Mouse (Mus musculus): ENCODE measurements around the gene Cox8a. TPM values are rescaled to one million over a fixed set of nuclear protein-coding genes. Genes with fewer than 3 reads are reported as not detected.

Cox8a gene
- polyA plus RNA-seq, 1 experiment from 2014 or later: 884 TPM

DNA sequence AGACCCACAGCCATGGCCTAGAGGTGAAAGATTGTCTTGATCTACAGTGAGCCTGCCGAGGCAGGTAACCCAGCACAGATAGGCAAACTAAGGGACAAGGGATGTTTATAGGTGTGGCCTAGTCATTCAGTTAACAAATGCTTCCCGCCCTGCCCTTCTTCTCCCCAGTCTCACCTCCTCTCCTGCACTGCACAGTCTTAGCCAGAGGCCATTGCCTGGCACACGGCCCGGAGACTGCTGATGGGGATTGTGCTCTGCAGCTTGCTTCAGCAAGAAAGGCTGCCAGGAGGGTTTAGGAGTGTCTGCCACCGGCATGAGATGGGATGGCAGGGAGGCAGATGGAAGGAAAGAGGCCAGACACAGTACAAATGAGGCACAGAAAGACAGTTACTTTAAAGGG, 40.5 kb upstream of the Cox8a start:
- H3K4me2 ChIP-seq (ENCODE audit: low read length): no peak overlapping the region
- no peak overlapping the region for H3K4me3 ChIP-seq (ENCODE audit: low read depth, low read length)
- no peaks in the 10 kb centered on the region for H3K9me3 ChIP-seq (replicated peaks; ENCODE audit: control insufficient read depth, low read length, poor library complexity, severe bottlenecking)
- no peaks in the 10 kb centered on the region for H3K4me1 ChIP-seq (ENCODE audit: control insufficient read depth, insufficient read depth, low read length)
- 87% methylated on average over 5 of the region's 5 CpGs for WGBS
- no peak overlapping the region for H3K9ac ChIP-seq (ENCODE audit: low read depth, low read length)
- H3K27me3 ChIP-seq (ENCODE audit: control insufficient read depth, insufficient read depth, low read depth, low read length): no peaks in the 10 kb centered on the region
- no peak for ATAC-seq
- no peak overlapping the region for H3K27ac ChIP-seq (ENCODE audit: low read length)
- H3K36me3 ChIP-seq (ENCODE audit: control insufficient read depth, insufficient read depth, low read length): no peaks in the 10 kb centered on the region

- ATAC-seq: no peak
- WGBS: 83% methylated on average over 3 of the region's 3 CpGs
- H3K27me3 ChIP-seq (ENCODE audit: control insufficient read depth, insufficient read depth, low read depth, low read length): no peaks in the 10 kb centered on the region
- peaks cover 2% of the 10 kb centered on the region; the same call in 1 of the 2 replicates for H3K4me1 ChIP-seq (ENCODE audit: control insufficient read depth, insufficient read depth, low read length)
- no peaks in the 10 kb centered on the region for H3K9me3 ChIP-seq (replicated peaks; ENCODE audit: control insufficient read depth, low read length, poor library complexity, severe bottlenecking)
- no peak overlapping the region for H3K9ac ChIP-seq (ENCODE audit: low read depth, low read length)
- no peak overlapping the region for H3K4me2 ChIP-seq (ENCODE audit: low read length)
- no peak overlapping the region for H3K4me3 ChIP-seq (ENCODE audit: low read depth, low read length)
- no peaks in the 10 kb centered on the region for H3K36me3 ChIP-seq (ENCODE audit: control insufficient read depth, insufficient read depth, low read length)
- H3K27ac ChIP-seq (ENCODE audit: low read length): no peak overlapping the region
Observed at GRCm38 (mm10) chr19:7246021-7246420, 28.6 kb upstream of the Cox8a start.

- H3K9ac ChIP-seq (ENCODE audit: low read depth, low read length): peak within 1 kb of the TSS; percentile 66
- peak within 1 kb of the TSS; percentile 75 for H3K4me3 ChIP-seq (ENCODE audit: low read depth, low read length)
- peak within 1 kb of the TSS; percentile 87 for H3K27ac ChIP-seq (ENCODE audit: low read length)
- no peaks in the 10 kb centered on the region for H3K27me3 ChIP-seq (ENCODE audit: control insufficient read depth, insufficient read depth, low read depth, low read length)
- no peaks in the 10 kb centered on the region for H3K9me3 ChIP-seq (replicated peaks; ENCODE audit: control insufficient read depth, low read length, poor library complexity, severe bottlenecking)
- 0% methylated on average over 79 of the region's 80 CpGs for WGBS
- no peaks in the 10 kb centered on the region for H3K36me3 ChIP-seq (ENCODE audit: control insufficient read depth, insufficient read depth, low read length)
- peak within 1 kb of the TSS; percentile 68 for H3K4me2 ChIP-seq (ENCODE audit: low read length)
- H3K4me1 ChIP-seq (ENCODE audit: control insufficient read depth, insufficient read depth, low read length): peaks cover 14% of the 10 kb centered on the region
- ATAC-seq: peak; percentile 97
Observed at GRCm38 (mm10) chr19:7240782-7241690, 23.6 kb upstream of the Cox8a start, which contains the start of gene Naa40. TSS of gene Naa40 (minus strand) at chr19:7241183.

GRCm38 (mm10) chr19:7240291-7240690, 22.9 kb upstream of the Cox8a start:
- Histone ChIP-seq H3K27ac (ENCODE audit: low read length) (peak overlapping the region; percentile 87), H3K27me3 (ENCODE audit: control insufficient read depth, insufficient read depth, low read depth, low read length) (no peaks in the 10 kb centered on the region), H3K36me3 (ENCODE audit: control insufficient read depth, insufficient read depth, low read length) (no peaks in the 10 kb centered on the region), H3K9ac (ENCODE audit: low read depth, low read length) (peak overlapping the region; percentile 66), H3K9me3 (replicated peaks; ENCODE audit: control insufficient read depth, low read length, poor library complexity, severe bottlenecking) (no peaks in the 10 kb centered on the region), H3K4me1 (ENCODE audit: control insufficient read depth, insufficient read depth, low read length) (peaks cover 14% of the 10 kb centered on the region), H3K4me3 (ENCODE audit: low read depth, low read length) (peak overlapping the region; percentile 75), H3K4me2 (ENCODE audit: low read length) (peak overlapping the region; percentile 68)
- peak; percentile 16 for ATAC-seq
- 4% methylated on average over 13 of the region's 13 CpGs for WGBS

- 87% methylated on average over 3 of the region's 3 CpGs for WGBS
- Histone ChIP-seq H3K9ac (ENCODE audit: low read depth, low read length) (peak overlapping the region; percentile 66), H3K27me3 (ENCODE audit: control insufficient read depth, insufficient read depth, low read depth, low read length) (no peaks in the 10 kb centered on the region), H3K4me2 (ENCODE audit: low read length) (peak overlapping the region; percentile 68), H3K4me1 (ENCODE audit: control insufficient read depth, insufficient read depth, low read length) (peaks cover 14% of the 10 kb centered on the region), H3K36me3 (ENCODE audit: control insufficient read depth, insufficient read depth, low read length) (no peaks in the 10 kb centered on the region), H3K27ac (ENCODE audit: low read length) (no peak overlapping the region), H3K9me3 (replicated peaks; ENCODE audit: control insufficient read depth, low read length, poor library complexity, severe bottlenecking) (no peaks in the 10 kb centered on the region), H3K4me3 (ENCODE audit: low read depth, low read length) (peak overlapping the region; percentile 75)
- ATAC-seq: no peak
Observed at GRCm38 (mm10) chr19:7239574-7239973, 22.2 kb upstream of the Cox8a start.

DNA sequence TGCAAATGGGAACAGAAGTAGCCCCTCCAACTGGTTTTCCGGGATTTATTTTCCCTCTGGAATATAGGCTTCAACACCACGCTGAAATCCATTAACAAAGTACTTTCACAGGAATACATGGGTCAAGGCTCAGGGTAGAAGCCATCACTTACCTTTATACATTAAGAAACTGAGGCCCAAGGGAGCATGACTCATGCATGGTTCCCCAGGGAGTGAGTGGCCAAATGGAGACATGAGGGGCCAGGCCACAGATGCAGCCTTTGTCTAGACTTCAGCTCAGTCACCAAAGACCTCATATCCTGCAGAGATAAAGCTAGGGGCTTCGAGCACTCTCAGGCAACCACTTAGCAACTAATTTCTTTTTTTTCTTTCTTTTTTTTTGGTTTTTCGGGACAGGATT, 19.3 kb upstream of the Cox8a start:
- Histone ChIP-seq H3K9ac (ENCODE audit: low read depth, low read length) (no peak overlapping the region), H3K36me3 (ENCODE audit: control insufficient read depth, insufficient read depth, low read length) (no peaks in the 10 kb centered on the region), H3K4me2 (ENCODE audit: low read length) (no peak overlapping the region), H3K4me3 (ENCODE audit: low read depth, low read length) (no peak overlapping the region), H3K9me3 (replicated peaks; ENCODE audit: control insufficient read depth, low read length, poor library complexity, severe bottlenecking) (no peaks in the 10 kb centered on the region), H3K27ac (ENCODE audit: low read length) (no peak overlapping the region), H3K27me3 (ENCODE audit: control insufficient read depth, insufficient read depth, low read depth, low read length) (no peaks in the 10 kb centered on the region), H3K4me1 (ENCODE audit: control insufficient read depth, insufficient read depth, low read length) (peaks cover 14% of the 10 kb centered on the region)
- WGBS: 82% methylated on average over 4 of the region's 4 CpGs
- ATAC-seq: no peak

DNA sequence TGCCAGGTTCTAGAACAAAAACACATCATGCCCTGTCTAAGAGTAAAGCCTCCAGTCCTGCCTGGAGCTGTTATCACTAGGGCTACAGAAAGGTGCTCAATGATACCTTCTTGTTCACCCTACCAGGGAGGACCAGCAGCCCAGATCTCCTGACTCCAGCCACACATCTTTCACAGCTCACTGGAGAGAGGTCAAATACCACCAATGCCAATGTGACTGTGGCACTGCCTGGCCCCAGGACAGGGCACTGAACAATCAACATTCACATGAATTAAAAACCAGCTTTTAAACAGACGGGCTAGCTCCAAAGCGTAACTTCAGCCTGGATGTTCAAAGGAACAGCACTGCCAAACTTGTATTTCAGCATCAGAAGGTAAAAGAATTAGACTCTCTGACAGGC, 18.6 kb upstream of the Cox8a start:
- H3K27me3 ChIP-seq (ENCODE audit: control insufficient read depth, insufficient read depth, low read depth, low read length): no peaks in the 10 kb centered on the region
- H3K4me3 ChIP-seq (ENCODE audit: low read depth, low read length): no peak overlapping the region
- ATAC-seq: no peak
- H3K4me1 ChIP-seq (ENCODE audit: control insufficient read depth, insufficient read depth, low read length): peaks cover 11% of the 10 kb centered on the region
- H3K9me3 ChIP-seq (replicated peaks; ENCODE audit: control insufficient read depth, low read length, poor library complexity, severe bottlenecking): no peaks in the 10 kb centered on the region
- no peak overlapping the region for H3K27ac ChIP-seq (ENCODE audit: low read length)
- no peak overlapping the region for H3K4me2 ChIP-seq (ENCODE audit: low read length)
- no peak overlapping the region for H3K9ac ChIP-seq (ENCODE audit: low read depth, low read length)
- no peaks in the 10 kb centered on the region for H3K36me3 ChIP-seq (ENCODE audit: control insufficient read depth, insufficient read depth, low read length)
- 91% methylated on average over 2 of the region's 2 CpGs for WGBS

- no peak overlapping the region for H3K4me2 ChIP-seq (ENCODE audit: low read length)
- 92% methylated on average over 9 of the region's 9 CpGs for WGBS
- no peak for ATAC-seq
Observed at GRCm38 (mm10) chr19:7235461-7235860, 18.0 kb upstream of the Cox8a start.

GRCm38 (mm10) chr19:7234537-7235221, 17.3 kb upstream of the Cox8a start:
- peaks cover 6% of the 10 kb centered on the region for H3K4me1 ChIP-seq (ENCODE audit: control insufficient read depth, insufficient read depth, low read length)
- no peak overlapping the region for H3K27ac ChIP-seq (ENCODE audit: low read length)
- H3K36me3 ChIP-seq (ENCODE audit: control insufficient read depth, insufficient read depth, low read length): peaks cover 7% of the 10 kb centered on the region
- ATAC-seq: peak; percentile 90
- no peaks in the 10 kb centered on the region for H3K27me3 ChIP-seq (ENCODE audit: control insufficient read depth, insufficient read depth, low read depth, low read length)
- no peak overlapping the region for H3K4me3 ChIP-seq (ENCODE audit: low read depth, low read length)
- WGBS: 60% methylated on average over 8 of the region's 8 CpGs
- no peak overlapping the region for H3K4me2 ChIP-seq (ENCODE audit: low read length)
- H3K9me3 ChIP-seq (replicated peaks; ENCODE audit: control insufficient read depth, low read length, poor library complexity, severe bottlenecking): no peaks in the 10 kb centered on the region
- no peak overlapping the region for H3K9ac ChIP-seq (ENCODE audit: low read depth, low read length)

More at GRCm38 (mm10) chr19:7235461-7235860, 18.0 kb upstream of the Cox8a start:
- Histone ChIP-seq H3K9me3 (replicated peaks; ENCODE audit: control insufficient read depth, low read length, poor library complexity, severe bottlenecking) (no peaks in the 10 kb centered on the region), H3K27me3 (ENCODE audit: control insufficient read depth, insufficient read depth, low read depth, low read length) (no peaks in the 10 kb centered on the region), H3K36me3 (ENCODE audit: control insufficient read depth, insufficient read depth, low read length) (no peaks in the 10 kb centered on the region), H3K4me1 (ENCODE audit: control insufficient read depth, insufficient read depth, low read length) (peaks cover 11% of the 10 kb centered on the region), H3K9ac (ENCODE audit: low read depth, low read length) (no peak overlapping the region), H3K4me3 (ENCODE audit: low read depth, low read length) (no peak overlapping the region), H3K27ac (ENCODE audit: low read length) (no peak overlapping the region)

Measured in midbrain, embryonic 16.5 days (tissue).